Comparison of ENCODE assay signal across 8 mouse cellular contexts in genomic region chr17:65771951-65772934, GRCm38 (mm10). TPM values are rescaled to one million over a fixed set of nuclear protein-coding genes. Genes with fewer than 3 reads are reported as not detected.
DNase-seq lines count a peak whose midpoint lies in the region; ATAC-seq and TF ChIP-seq lines count a peak whose summit lies in the region.

Gene Rab31 (minus strand): TSS chr17:65772752.

- H3K36me3 ChIP-seq in kidney, adult 2 months (ENCODE audit: control insufficient read depth, insufficient read depth, low read length): no peaks in the 10 kb centered on the region
- no peaks in the 10 kb centered on the region for H3K36me3 ChIP-seq in limb, embryonic 12.5 days
- H3K36me3 ChIP-seq in midbrain, embryonic 12.5 days: no peaks in the 10 kb centered on the region

- H3K9me3 ChIP-seq in limb, embryonic 12.5 days: no peaks in the 10 kb centered on the region
- no peaks in the 10 kb centered on the region for H3K9me3 ChIP-seq in midbrain, embryonic 12.5 days

- TF ChIP-seq CTCF in embryonic fibroblast, embryonic 13.5 days (IDR thresholded peaks at IDR 0.05; ENCODE audit: borderline replicate concordance, insufficient read depth, low read length): no peak
- TF ChIP-seq CTCF in kidney, adult 2 months (conservative IDR thresholded peaks at IDR 0.05; ENCODE audit: insufficient read depth, insufficient read length, low read depth, low read length): no peak

- TF ChIP-seq POLR2A in embryonic fibroblast, embryonic 13.5 days (IDR thresholded peaks at IDR 0.05; ENCODE audit: low read depth, low read length): peak; percentile 93
- no peak for TF ChIP-seq POLR2A in kidney, adult 2 months (IDR thresholded peaks at IDR 0.05; ENCODE audit: low read depth, low read length)

- H3K27ac ChIP-seq in embryonic fibroblast, embryonic 13.5 days (ENCODE audit: insufficient read depth, low read length): peak within 1 kb of the TSS; percentile 79
- H3K27ac ChIP-seq in kidney, adult 2 months (ENCODE audit: insufficient read depth, low read depth, low read length): no peak within 1 kb of the TSS; the same call in 1 of the 2 replicates
- H3K27ac ChIP-seq in limb, embryonic 12.5 days: 0 out of 2 replicates have a peak within 1 kb of the TSS, but pooled peaks have one; percentile 29
- peak within 1 kb of the TSS; percentile 65 for H3K27ac ChIP-seq in midbrain, embryonic 12.5 days (replicated peaks)

- peak; percentile 58 for ATAC-seq in limb, embryonic 12.5 days (ENCODE audit: insufficient number of reproducible peaks, insufficient read depth, low FRiP score, low TSS enrichment, low read depth)
- peak; percentile 83 for ATAC-seq in midbrain, embryonic 12.5 days (ENCODE audit: low FRiP score, low read depth)

- WGBS in kidney, adult 2 months: 1% methylated on average over 73 of the region's 75 CpGs
- WGBS in limb, embryonic 12.5 days: under 1% methylated on average over 67 of the region's 75 CpGs
- under 1% methylated on average over 74 of the region's 75 CpGs for WGBS in midbrain, embryonic 12.5 days

- no peaks in the 10 kb centered on the region for H3K27me3 ChIP-seq in kidney, adult 2 months (replicated peaks; ENCODE audit: control insufficient read depth, insufficient read depth, low read length)
- peaks cover 5% of the 10 kb centered on the region; the same call in 1 of the 2 replicates for H3K27me3 ChIP-seq in limb, embryonic 12.5 days
- peaks cover 16% of the 10 kb centered on the region for H3K27me3 ChIP-seq in midbrain, embryonic 12.5 days

- peaks cover 28% of the 10 kb centered on the region for H3K4me1 ChIP-seq in embryonic fibroblast, embryonic 13.5 days (ENCODE audit: control insufficient read depth, insufficient read depth, low read length)
- 0 out of 2 replicates have a peak, but pooled peaks cover 2% of the 10 kb centered on the region for H3K4me1 ChIP-seq in kidney, adult 2 months (ENCODE audit: control insufficient read depth, insufficient read depth, low read length)
- peaks cover 32% of the 10 kb centered on the region for H3K4me1 ChIP-seq in limb, embryonic 12.5 days (replicated peaks)
- peaks cover 30% of the 10 kb centered on the region for H3K4me1 ChIP-seq in midbrain, embryonic 12.5 days

- peak within 1 kb of the TSS; percentile 88 for H3K4me2 ChIP-seq in limb, embryonic 12.5 days
- peak within 1 kb of the TSS; percentile 86 for H3K4me2 ChIP-seq in midbrain, embryonic 12.5 days (replicated peaks)

- H3K4me3 ChIP-seq in embryonic fibroblast, embryonic 13.5 days (ENCODE audit: insufficient read depth, low read length): peak within 1 kb of the TSS; percentile 98
- peak within 1 kb of the TSS; percentile 58 for H3K4me3 ChIP-seq in kidney, adult 2 months (ENCODE audit: insufficient read depth, low read depth, low read length)
- peak within 1 kb of the TSS; percentile 77 for H3K4me3 ChIP-seq in limb, embryonic 12.5 days (replicated peaks)
- H3K4me3 ChIP-seq in midbrain, embryonic 12.5 days: peak within 1 kb of the TSS; percentile 81

- H3K9ac ChIP-seq in limb, embryonic 12.5 days (replicated peaks): peak within 1 kb of the TSS; percentile 85
- peak within 1 kb of the TSS; percentile 89 for H3K9ac ChIP-seq in midbrain, embryonic 12.5 days (replicated peaks)

- DNase-seq in 416B (ENCODE audit: low read depth): peak; percentile 67
- peak; percentile 92 to 94 for DNase-seq in adrenal gland, postnatal 36 days
- DNase-seq in heart, adult 8-10 months (ENCODE audit: low spot score): peak; percentile 90
- DNase-seq in kidney, adult 2 months: peak; percentile 91
- DNase-seq in spleen, adult 12 weeks (ENCODE audit: low spot score): peak; percentile 10

RNA-seq across cellular contexts. Expression of gene Rab31, which starts in this region (rescaled TPM):
- 10 to 100 TPM; 40.9 to 50.1 TPM for total RNA-seq in adrenal gland, postnatal 36 days (2021)
- polyA plus RNA-seq in embryonic fibroblast, embryonic 13.5 days (2011; ENCODE audit: insufficient read length, low read depth, missing spikeins): 57.7 and 59.6 TPM in 2 replicates
- total RNA-seq in heart, adult 8-10 months (2022): 10 to 100 TPM in 3 of 4 experiments, 1 to 10 TPM in 1; 9.5 to 15.5 (median 12.9) TPM
- polyA plus RNA-seq in kidney, adult 2 months (2012; rRNA removed): 16.8 and 17.6 TPM in 2 replicates
- polyA plus RNA-seq in limb, embryonic 12.5 days (2016; fragmentation: Nextera tagmentation; extraction: Ambion mirVana): 54.0 and 58.2 TPM in 2 replicates
- polyA plus RNA-seq in midbrain, embryonic 12.5 days (2016; fragmentation: Nextera tagmentation; extraction: Ambion mirVana): 64.8 and 72.0 TPM in 2 replicates

Comparison
In these comparisons a context has a peak if more than half of its experiments do, and no peak if none do; other contexts are left out.
1. DNase-seq: peak in every context shown above with its lines; median percentile 93 in adrenal gland, postnatal 36 days; 91 in kidney, adult 2 months; 90 in heart, adult 8-10 months; 67 in 416B; 10 in spleen, adult 12 weeks.